Mouse (Mus musculus) heart, embryonic 14.5 days (tissue): ENCODE measurements around the gene Efs. TPM values are rescaled to one million over a fixed set of nuclear protein-coding genes. Genes with fewer than 3 reads are reported as not detected.

Experiments
- ATAC-seq: fragments of 200-750 bp; cut with Nextera tagmentation; 2 replicates; pipeline ENCODE4 v1.8.0; 2017; ENCODE audit warnings: low read depth, moderate TSS enrichment; ENCODE audit not compliant: insufficient number of reproducible peaks, insufficient read depth, low FRiP score
- H3K27ac ChIP-seq, 2 experiments: fragments of 200-500 bp in 1 of 2; fragments of 300-500 bp in 1 of 2; sonication (generic) in 1 of 2; replicated peaks in 1 of 2; 2 replicates each; pipeline ENCODE4 v1.5.1; 2012 to 2014; ENCODE audit warnings: low read depth in 2 of 2, low read length in 2 of 2, control low read depth in 1 of 2, mild to moderate bottlenecking in 1 of 2, mixed read lengths in 1 of 2; ENCODE audit not compliant: control insufficient read depth in 1 of 2, insufficient read depth in 1 of 2
- H3K27me3 ChIP-seq: fragments of 300-500 bp; sonication (generic); 2 replicates; pipeline ENCODE4 v1.6.1; 2014; ENCODE audit warnings: mild to moderate bottlenecking, low read length, control low read depth; ENCODE audit not compliant: control insufficient read depth, insufficient read depth
- H3K36me3 ChIP-seq: fragments of 300-500 bp; sonication (generic); 2 replicates; pipeline ENCODE4 v1.6.1; 2014; ENCODE audit warnings: mild to moderate bottlenecking, control low read depth, low read length, mixed read lengths; ENCODE audit not compliant: control insufficient read depth, insufficient read depth
- H3K4me1 ChIP-seq, 2 experiments: fragments of 200-500 bp in 1 of 2; fragments of 300-500 bp in 1 of 2; sonication (generic) in 1 of 2; 2 replicates each; pipeline ENCODE4 v1.6.1; 2012 to 2014; ENCODE audit warnings: low read length in 2 of 2, control low read depth in 1 of 2, mixed read lengths in 1 of 2; ENCODE audit not compliant: control insufficient read depth in 2 of 2, insufficient read depth in 2 of 2
- H3K4me2 ChIP-seq: fragments of 300-500 bp; sonication (generic); 2 replicates; pipeline ENCODE4 v1.6.1; 2014; ENCODE audit warnings: mild to moderate bottlenecking, low read length
- H3K4me3 ChIP-seq, 2 experiments: fragments of 200-500 bp in 1 of 2; fragments of 300-500 bp in 1 of 2; sonication (generic) in 1 of 2; 2 replicates each; pipeline ENCODE4 v1.5.1; 2012 to 2014; ENCODE audit warnings: low read length in 2 of 2, mild to moderate bottlenecking in 2 of 2, control low read depth in 1 of 2, low read depth in 1 of 2, moderate library complexity in 1 of 2; ENCODE audit not compliant: control insufficient read depth in 1 of 2, insufficient read depth in 1 of 2
- H3K9ac ChIP-seq: fragments of 300-500 bp; sonication (generic); 2 replicates; pipeline ENCODE4 v1.6.1; 2014; ENCODE audit warnings: mild to moderate bottlenecking, low read length
- H3K9me3 ChIP-seq: fragments of 300-500 bp; sonication (generic); 2 replicates; pipeline ENCODE4 v1.6.1; 2016; ENCODE audit warnings: low read length, control low read depth; ENCODE audit not compliant: control insufficient read depth
- WGBS: fragments of 180-500 bp; shearing (Covaris S2); extraction: QIAGEN DNeasy Blood & Tissue Kit; methylation state at CpG from one replicate; pipeline ENCODE4 v1.1.7; 2014; 5-methylcytosine and 5-hydroxymethylcytosine counted together
- polyA plus RNA-seq: library from polyadenylated mRNA; unstranded; fragments of >200 nt; fragmentation: Nextera tagmentation; extraction: Ambion mirVana; gene quantifications from 2 replicates; pipeline ENCODE4 v1.2.1, GENCODE M21; 2014

The Efs gene
- polyA plus RNA-seq, 1 experiment from 2014 or later = 14.6 TPM

DNA sequence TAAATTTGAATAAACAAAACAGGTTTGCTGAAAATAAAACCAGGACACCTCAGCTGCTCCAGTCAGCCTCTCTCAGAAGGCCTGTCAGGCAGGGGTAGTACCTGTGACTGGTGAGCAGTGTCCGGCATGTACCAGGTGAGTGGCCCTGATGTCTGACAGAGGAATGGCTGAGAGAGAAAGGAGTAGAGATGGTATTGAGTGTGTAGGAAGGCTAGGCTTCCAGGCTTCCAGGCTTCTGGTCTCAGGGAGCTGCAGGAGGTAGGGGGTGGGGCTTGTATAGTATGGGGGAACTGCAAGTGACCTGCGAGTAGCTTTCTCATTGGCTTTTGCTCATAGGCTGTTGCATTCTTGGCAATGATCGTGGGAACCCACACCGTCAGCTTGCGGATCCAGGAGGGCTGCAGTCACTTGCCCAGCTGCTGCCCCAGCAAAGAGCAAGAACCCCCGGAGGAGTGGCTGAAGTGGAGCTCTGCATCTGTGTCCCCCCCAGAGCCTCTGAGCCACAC lies 6.8 kb upstream of the Efs start, which contains the start of gene Il25:
Gene Il25 (plus strand): TSS at position 51 of the 506 bp plus-strand sequence.
- no peak within 1 kb of the TSS for H3K27ac ChIP-seq
- H3K4me2 ChIP-seq = no peak within 1 kb of the TSS
- H3K27me3 ChIP-seq = 0 out of 2 replicates have a peak, but pooled peaks cover 2% of the 10 kb centered on the region
- H3K9ac ChIP-seq = no peak within 1 kb of the TSS
- peaks cover 12 to 22% of the 10 kb centered on the region in 2 experiments for H3K4me1 ChIP-seq
- no peaks in the 10 kb centered on the region for H3K9me3 ChIP-seq
- no peaks in the 10 kb centered on the region for H3K36me3 ChIP-seq
- H3K4me3 ChIP-seq = no peak within 1 kb of the TSS
- no peak for ATAC-seq
- 28% methylated on average over 6 of the region's 6 CpGs for WGBS

- peaks cover 7% of the 10 kb centered on the region for H3K27me3 ChIP-seq
- no peak overlapping the region for H3K9ac ChIP-seq
- H3K9me3 ChIP-seq = no peaks in the 10 kb centered on the region
- H3K36me3 ChIP-seq = no peaks in the 10 kb centered on the region
- no peak overlapping the region for H3K4me3 ChIP-seq
- H3K27ac ChIP-seq = no peak overlapping the region
- H3K4me2 ChIP-seq = no peak overlapping the region
- peaks cover 14 to 26% of the 10 kb centered on the region in 2 experiments for H3K4me1 ChIP-seq
- no peak for ATAC-seq
- WGBS = 38% methylated on average over 2 of the region's 2 CpGs
These were observed 4.5 kb upstream of the Efs start for GRCm38 (mm10) chr14:54930431-54930830.

GRCm38 (mm10) chr14:54929801-54930200 lies 3.9 kb upstream of the Efs start:
- Histone ChIP-seq H3K4me3 (no peak overlapping the region), H3K4me1 (peaks cover 21 to 32% of the 10 kb centered on the region in 2 experiments), H3K9me3 (no peaks in the 10 kb centered on the region), H3K27me3 (peaks cover 7% of the 10 kb centered on the region), H3K27ac (no peak overlapping the region), H3K4me2 (no peak overlapping the region), H3K36me3 (no peaks in the 10 kb centered on the region), H3K9ac (no peak overlapping the region)
- 53% methylated on average over 5 of the region's 5 CpGs for WGBS
- ATAC-seq = no peak

DNA sequence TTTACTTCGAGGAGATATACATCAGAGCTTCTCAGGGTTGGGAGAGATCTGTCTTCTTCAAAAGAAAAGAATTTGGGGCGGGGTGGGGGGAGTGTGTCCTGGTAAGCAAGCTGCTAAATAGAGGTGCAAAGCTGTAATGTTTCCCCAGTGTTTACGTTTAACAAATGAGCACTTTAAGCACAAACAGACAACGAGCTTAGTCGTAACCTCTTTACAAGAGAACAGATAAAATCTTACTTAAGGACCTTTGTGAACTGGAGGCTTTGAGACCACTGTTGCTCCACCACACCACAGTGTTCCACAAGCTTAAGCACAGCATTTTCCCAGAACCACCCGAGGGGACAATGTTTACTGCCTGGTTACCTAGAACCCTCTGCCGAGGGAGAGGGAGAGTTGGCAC lies 1.4 kb upstream of the Efs start:
- H3K4me2 ChIP-seq = peak overlapping the region; percentile 98
- peak overlapping the region; percentile 49 to 61; a peak in 2 of 4 replicates for H3K4me3 ChIP-seq
- H3K9me3 ChIP-seq = no peaks in the 10 kb centered on the region
- H3K36me3 ChIP-seq = no peaks in the 10 kb centered on the region
- ATAC-seq = no peak
- H3K27ac ChIP-seq = peak overlapping the region in 1 of 2 experiments; percentile 88; a peak in 2 of 4 replicates
- peaks cover 24 to 35% of the 10 kb centered on the region in 2 experiments for H3K4me1 ChIP-seq
- H3K9ac ChIP-seq = peak overlapping the region; percentile 89
- peaks cover 7% of the 10 kb centered on the region for H3K27me3 ChIP-seq
- 40% methylated on average over 7 of the region's 7 CpGs for WGBS

GRCm38 (mm10) chr14:54926401-54927158 lies 654 bp upstream of the Efs start:
- H3K27ac ChIP-seq = peak overlapping the region; percentile 87 to 88
- peaks cover 2% of the 10 kb centered on the region; the same call in 1 of the 2 replicates for H3K9me3 ChIP-seq
- H3K27me3 ChIP-seq = peaks cover 7% of the 10 kb centered on the region
- WGBS = under 1% methylated on average over 50 of the region's 58 CpGs
- H3K4me1 ChIP-seq = peaks cover 24 to 35% of the 10 kb centered on the region in 2 experiments
- H3K9ac ChIP-seq = peak overlapping the region; percentile 89
- H3K4me2 ChIP-seq = peak overlapping the region; percentile 98
- peak; percentile 41 for ATAC-seq
- H3K4me3 ChIP-seq = peak overlapping the region; percentile 49 to 61
- H3K36me3 ChIP-seq = 0 out of 2 replicates have a peak, but pooled peaks cover 5% of the 10 kb centered on the region

DNA sequence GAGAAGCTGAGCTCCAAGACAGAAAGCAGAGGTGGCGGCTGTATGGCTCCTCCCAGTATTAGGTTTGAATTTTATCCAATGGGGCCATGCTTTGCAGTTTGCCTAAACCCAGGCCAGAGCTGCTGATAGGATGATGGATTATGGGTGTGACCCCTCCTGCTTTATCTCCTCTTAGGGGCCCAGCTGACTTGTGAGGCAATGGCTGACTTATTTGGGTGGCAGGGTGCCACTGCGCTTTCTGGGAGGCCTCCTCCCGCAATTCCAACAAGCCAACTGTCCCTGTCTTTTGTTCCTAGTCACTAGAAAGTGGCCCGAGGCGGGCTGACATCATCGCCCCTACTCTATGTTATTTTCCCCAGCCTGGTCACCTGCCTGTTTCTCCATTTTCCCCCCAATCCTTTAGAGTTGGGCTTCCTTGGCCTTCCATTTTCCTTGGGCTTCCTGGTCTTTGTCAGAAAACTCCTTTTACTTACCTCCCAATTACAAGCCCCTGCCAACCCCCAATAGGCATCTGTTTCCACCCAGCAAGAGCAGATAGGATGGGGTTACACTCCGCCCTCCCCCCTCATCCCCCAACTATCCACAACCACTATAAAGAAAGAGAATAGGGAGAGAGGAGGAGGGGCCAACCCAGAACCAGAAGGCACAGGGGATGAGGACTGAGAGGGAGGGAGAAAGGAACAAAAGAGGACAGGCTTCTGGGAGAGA lies 1.1 kb downstream of the Efs start:
- ATAC-seq = peak; percentile 49
- H3K4me3 ChIP-seq = peak overlapping the region; percentile 49 to 61
- H3K9me3 ChIP-seq = peaks cover 8% of the 10 kb centered on the region; the same call in 1 of the 2 replicates
- peak overlapping the region; percentile 89 for H3K9ac ChIP-seq
- H3K4me1 ChIP-seq = peaks cover 21 to 27% of the 10 kb centered on the region in 2 experiments
- peaks cover 7% of the 10 kb centered on the region for H3K27me3 ChIP-seq
- peak overlapping the region; percentile 87 to 88 for H3K27ac ChIP-seq
- peaks cover 17% of the 10 kb centered on the region for H3K36me3 ChIP-seq
- WGBS = 25% methylated on average over 7 of the region's 7 CpGs
- H3K4me2 ChIP-seq = peak overlapping the region; percentile 98

GRCm38 (mm10) chr14:54920076-54920685 lies 5.7 kb downstream of the Efs start:
- no peak overlapping the region for H3K4me2 ChIP-seq
- H3K9me3 ChIP-seq = peaks cover 8% of the 10 kb centered on the region; the same call in 1 of the 2 replicates
- peaks cover 58% of the 10 kb centered on the region for H3K36me3 ChIP-seq
- H3K27me3 ChIP-seq = no peaks in the 10 kb centered on the region
- H3K4me3 ChIP-seq = no peak overlapping the region
- no peak overlapping the region for H3K27ac ChIP-seq
- no peak for ATAC-seq
- WGBS = 87% methylated on average over 16 of the region's 16 CpGs
- no peak overlapping the region for H3K9ac ChIP-seq
- H3K4me1 ChIP-seq = peaks cover 13% of the 10 kb centered on the region in 2 experiments
